Mouse (Mus musculus): ENCODE results near the gene Urad. TPM values are rescaled to one million over a fixed set of nuclear protein-coding genes. Genes with fewer than 3 reads are reported as not detected.

The Urad gene
- polyA plus RNA-seq, 1 experiment from 2014 or later, result not detected

- 8% methylated on average over 27 of the region's 27 CpGs for WGBS (ENCODE audit: missing documents)
- Histone ChIP-seq H3K79me2 (ENCODE audit: inconsistent target) (no peaks in the 10 kb centered on the region), H3K27ac (no peak overlapping the region), H3K4me3 (ENCODE audit: inconsistent target) (no peak overlapping the region), H3K36me3 (ENCODE audit: inconsistent target) (no peaks in the 10 kb centered on the region)
These were observed 9.2 kb downstream of the Urad start for GRCm38 (mm10) chr5:147312830-147313685.

GRCm38 (mm10) chr5:147309786-147310185 lies 12.5 kb downstream of the Urad start:
- Histone ChIP-seq H3K79me2 (ENCODE audit: inconsistent target) (no peaks in the 10 kb centered on the region), H3K27ac (no peak overlapping the region)
- WGBS (ENCODE audit: missing documents), result 0% methylated on average over 1 of the region's 2 CpGs

GRCm38 (mm10) chr5:147308451-147308850 lies 13.8 kb downstream of the Urad start:
- 15% methylated on average over 9 of the region's 9 CpGs for WGBS (ENCODE audit: missing documents)
- H3K4me3 ChIP-seq (ENCODE audit: inconsistent target), result no peak overlapping the region

More at GRCm38 (mm10) chr5:147309786-147310185, 12.5 kb downstream of the Urad start:
- no peak overlapping the region for H3K4me3 ChIP-seq (ENCODE audit: inconsistent target)
- no peaks in the 10 kb centered on the region for H3K36me3 ChIP-seq (ENCODE audit: inconsistent target)

GRCm38 (mm10) chr5:147307398-147307785 lies 14.8 kb downstream of the Urad start:
- Histone ChIP-seq H3K4me3 (ENCODE audit: inconsistent target) (no peak overlapping the region), H3K36me3 (ENCODE audit: inconsistent target) (no peaks in the 10 kb centered on the region), H3K27ac (no peak overlapping the region), H3K79me2 (ENCODE audit: inconsistent target) (no peaks in the 10 kb centered on the region)
- 13% methylated on average over 12 of the region's 12 CpGs for WGBS (ENCODE audit: missing documents)

More at GRCm38 (mm10) chr5:147308451-147308850, 13.8 kb downstream of the Urad start:
- H3K36me3 ChIP-seq (ENCODE audit: inconsistent target), result no peaks in the 10 kb centered on the region
- no peak overlapping the region for H3K27ac ChIP-seq
- H3K79me2 ChIP-seq (ENCODE audit: inconsistent target), result no peaks in the 10 kb centered on the region

- 4% methylated on average over 62 of the region's 63 CpGs for WGBS (ENCODE audit: missing documents)
- no peaks in the 10 kb centered on the region for H3K79me2 ChIP-seq (ENCODE audit: inconsistent target)
- no peak within 1 kb of the TSS for H3K4me3 ChIP-seq (ENCODE audit: inconsistent target)
- H3K27ac ChIP-seq, result no peak within 1 kb of the TSS
- no peaks in the 10 kb centered on the region for H3K36me3 ChIP-seq (ENCODE audit: inconsistent target)
These were observed 15.4 kb downstream of the Urad start, which contains the start of gene Cdx2 for GRCm38 (mm10) chr5:147306638-147307397. Gene Cdx2 (minus strand): TSS chr5:147307270.

- WGBS (ENCODE audit: missing documents), result 3% methylated on average over 45 of the region's 58 CpGs
- H3K4me3 ChIP-seq (ENCODE audit: inconsistent target), result no peak overlapping the region
- no peaks in the 10 kb centered on the region for H3K79me2 ChIP-seq (ENCODE audit: inconsistent target)
- no peak overlapping the region for H3K27ac ChIP-seq
- H3K36me3 ChIP-seq (ENCODE audit: inconsistent target), result no peaks in the 10 kb centered on the region
These were observed 16.2 kb downstream of the Urad start for GRCm38 (mm10) chr5:147305856-147306637.

GRCm38 (mm10) chr5:147305166-147305565 lies 17.1 kb downstream of the Urad start:
- H3K4me3 ChIP-seq (ENCODE audit: inconsistent target), result no peak overlapping the region
- WGBS (ENCODE audit: missing documents), result 5% methylated on average over 16 of the region's 16 CpGs
- H3K27ac ChIP-seq, result no peak overlapping the region
- no peaks in the 10 kb centered on the region for H3K79me2 ChIP-seq (ENCODE audit: inconsistent target)
- no peaks in the 10 kb centered on the region for H3K36me3 ChIP-seq (ENCODE audit: inconsistent target)

- Histone ChIP-seq H3K27ac (no peak overlapping the region), H3K36me3 (ENCODE audit: inconsistent target) (no peaks in the 10 kb centered on the region), H3K4me3 (ENCODE audit: inconsistent target) (no peak overlapping the region), H3K79me2 (ENCODE audit: inconsistent target) (no peaks in the 10 kb centered on the region)
- WGBS (ENCODE audit: missing documents), result 3% methylated on average over 52 of the region's 54 CpGs
These were observed 17.7 kb downstream of the Urad start for GRCm38 (mm10) chr5:147304276-147305155.

- H3K79me2 ChIP-seq (ENCODE audit: inconsistent target), result no peaks in the 10 kb centered on the region
- 16% methylated on average over 13 of the region's 13 CpGs for WGBS (ENCODE audit: missing documents)
- no peak overlapping the region for H3K27ac ChIP-seq
- no peak overlapping the region for H3K4me3 ChIP-seq (ENCODE audit: inconsistent target)
- no peaks in the 10 kb centered on the region for H3K36me3 ChIP-seq (ENCODE audit: inconsistent target)
These were observed 19.4 kb downstream of the Urad start for GRCm38 (mm10) chr5:147302746-147303400.

GRCm38 (mm10) chr5:147302141-147302540 lies 20.1 kb downstream of the Urad start:
- Histone ChIP-seq H3K27ac (no peak overlapping the region), H3K79me2 (ENCODE audit: inconsistent target) (no peaks in the 10 kb centered on the region), H3K36me3 (ENCODE audit: inconsistent target) (no peaks in the 10 kb centered on the region), H3K4me3 (ENCODE audit: inconsistent target) (no peak overlapping the region)
- WGBS (ENCODE audit: missing documents), result 28% methylated on average over 8 of the region's 8 CpGs

- no peak overlapping the region for H3K4me3 ChIP-seq (ENCODE audit: inconsistent target)
- no peaks in the 10 kb centered on the region for H3K79me2 ChIP-seq (ENCODE audit: inconsistent target)
- no peaks in the 10 kb centered on the region for H3K36me3 ChIP-seq (ENCODE audit: inconsistent target)
- H3K27ac ChIP-seq, result no peak overlapping the region
- WGBS (ENCODE audit: missing documents), result 12% methylated on average over 6 of the region's 10 CpGs
These were observed 20.5 kb downstream of the Urad start for GRCm38 (mm10) chr5:147301781-147302070.

GRCm38 (mm10) chr5:147300917-147301780 lies 21.1 kb downstream of the Urad start:
- 7% methylated on average over 20 of the region's 21 CpGs for WGBS (ENCODE audit: missing documents)
- Histone ChIP-seq H3K27ac (no peak overlapping the region), H3K4me3 (ENCODE audit: inconsistent target) (no peak overlapping the region), H3K79me2 (ENCODE audit: inconsistent target) (no peaks in the 10 kb centered on the region), H3K36me3 (ENCODE audit: inconsistent target) (no peaks in the 10 kb centered on the region)

GRCm38 (mm10) chr5:147300001-147300363 lies 22.3 kb downstream of the Urad start:
- Histone ChIP-seq H3K36me3 (ENCODE audit: inconsistent target) (no peaks in the 10 kb centered on the region), H3K4me3 (ENCODE audit: inconsistent target) (no peak overlapping the region), H3K27ac (no peak overlapping the region), H3K79me2 (ENCODE audit: inconsistent target) (no peaks in the 10 kb centered on the region)
- 17% methylated on average over 4 of the region's 4 CpGs for WGBS (ENCODE audit: missing documents)

Data from macrophage (primary cell).